Mouse (Mus musculus) heart, adult 11 months (tissue): ENCODE data around the gene Tti1.

Experiments
- DNase-seq: peaks from one replicate; pipeline ENCODE4 v3.0.0; 2022

Tti1 gene

DNA sequence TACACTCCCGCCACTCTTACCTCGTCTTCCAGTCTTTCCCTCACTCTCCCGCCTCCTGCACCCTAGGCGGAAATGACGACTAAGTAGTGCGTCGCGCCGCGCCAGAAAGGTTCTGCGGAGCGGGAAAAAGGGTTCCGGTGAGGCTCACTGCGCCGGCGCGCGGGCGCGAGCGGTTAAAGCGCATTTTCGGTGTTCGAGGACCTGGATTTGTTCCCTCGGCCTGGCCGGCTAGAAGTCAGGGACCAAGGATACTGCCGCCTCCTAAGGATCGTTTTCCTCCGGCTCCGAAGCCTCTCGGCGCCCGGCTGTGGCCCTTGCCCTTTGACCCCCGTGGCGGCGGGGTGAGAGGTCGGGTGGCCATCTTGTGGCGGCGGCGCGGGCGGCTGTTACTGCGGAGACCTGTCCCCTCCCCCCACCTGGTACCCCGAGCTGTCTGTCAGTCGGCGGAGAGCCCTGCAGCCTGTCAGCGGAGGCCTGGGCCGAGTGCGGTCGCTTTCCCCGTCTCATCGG lies at the start of gene Tti1, which contains the start of gene Rprd1b:
Gene Tti1 (minus strand): TSS at position 80 of the 510 bp plus-strand sequence.
Gene Rprd1b (plus strand): TSS at position 144 of the 510 bp plus-strand sequence.
- peak; percentile 99 for DNase-seq

DNA sequence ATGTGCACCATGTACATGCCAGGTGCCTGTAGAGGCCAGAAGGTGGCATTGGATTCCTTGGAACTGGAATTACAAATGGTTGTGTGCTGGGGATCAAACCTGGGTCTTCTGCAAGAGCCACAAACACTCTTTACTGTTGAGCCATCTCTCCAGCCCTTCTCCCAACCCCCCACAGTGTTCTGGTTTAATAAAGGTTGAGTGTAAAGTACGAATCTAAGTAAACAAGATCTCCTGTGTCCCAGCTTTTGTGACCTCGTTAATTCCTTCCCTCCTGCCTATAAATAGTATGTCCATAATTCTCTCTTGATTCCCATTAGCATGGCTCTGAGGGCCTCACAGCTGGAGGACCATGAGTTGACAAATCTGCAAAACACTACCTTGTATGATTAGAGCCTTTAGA lies 49.7 kb upstream of the Tti1 start:
- DNase-seq = no peak

DNA sequence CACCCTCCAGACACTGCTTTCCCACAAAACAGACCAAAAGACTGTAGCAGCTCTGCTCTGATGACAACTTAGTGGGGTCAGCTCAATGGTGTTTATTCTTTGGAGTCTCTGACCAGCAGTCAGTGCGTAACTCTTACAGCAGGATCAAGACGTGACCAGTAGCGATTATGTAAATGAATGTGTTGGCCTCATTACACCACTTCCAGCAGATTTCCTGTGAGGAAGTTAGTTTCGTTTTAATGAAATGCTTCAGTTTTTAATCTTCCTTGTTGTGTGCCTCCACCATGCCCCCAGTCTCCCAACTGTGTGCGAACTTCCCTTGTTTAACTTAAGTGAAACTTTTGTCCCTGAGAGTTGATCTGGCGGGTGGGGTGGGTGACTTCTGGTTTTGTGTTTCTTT lies 48.5 kb upstream of the Tti1 start:
- DNase-seq = no peak

DNA sequence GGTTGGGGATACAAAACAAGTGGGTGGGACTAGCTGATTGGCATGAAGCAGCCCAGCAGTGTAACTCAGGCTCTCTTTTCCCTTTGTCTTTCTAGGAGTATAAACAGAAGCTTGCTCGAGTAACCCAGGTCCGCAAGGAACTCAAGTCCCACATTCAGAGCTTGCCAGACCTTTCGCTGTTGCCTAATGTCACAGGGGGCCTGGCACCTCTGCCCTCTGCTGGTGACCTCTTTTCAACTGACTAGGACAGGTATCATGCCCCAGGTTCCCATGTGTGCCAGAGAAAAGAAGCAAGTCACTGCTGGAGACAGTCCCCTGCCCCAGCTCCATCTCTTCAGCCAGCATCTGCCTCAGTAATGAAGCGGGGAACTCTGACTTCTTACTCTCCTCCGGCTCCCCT lies 46.6 kb upstream of the Tti1 start:
- DNase-seq = no peak

DNA sequence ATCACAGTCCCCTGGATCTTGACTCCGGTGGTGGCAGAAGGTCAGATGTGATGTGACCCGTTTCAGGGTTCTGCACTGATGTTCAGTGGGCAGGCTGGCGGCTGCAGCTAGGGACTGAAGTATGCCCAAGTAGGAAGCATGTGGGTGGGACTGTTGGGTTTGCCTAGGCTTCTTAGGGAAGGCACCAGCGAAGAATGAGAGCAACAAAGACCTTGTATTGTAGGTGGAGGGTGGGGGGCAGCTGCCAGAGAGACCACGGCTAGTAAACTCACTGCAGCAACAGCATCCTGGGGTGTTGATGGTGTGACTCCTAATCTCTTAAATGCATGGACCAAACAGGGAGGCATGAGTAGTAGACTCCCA lies 43.4 kb upstream of the Tti1 start:
- peak; percentile 80 for DNase-seq

DNA sequence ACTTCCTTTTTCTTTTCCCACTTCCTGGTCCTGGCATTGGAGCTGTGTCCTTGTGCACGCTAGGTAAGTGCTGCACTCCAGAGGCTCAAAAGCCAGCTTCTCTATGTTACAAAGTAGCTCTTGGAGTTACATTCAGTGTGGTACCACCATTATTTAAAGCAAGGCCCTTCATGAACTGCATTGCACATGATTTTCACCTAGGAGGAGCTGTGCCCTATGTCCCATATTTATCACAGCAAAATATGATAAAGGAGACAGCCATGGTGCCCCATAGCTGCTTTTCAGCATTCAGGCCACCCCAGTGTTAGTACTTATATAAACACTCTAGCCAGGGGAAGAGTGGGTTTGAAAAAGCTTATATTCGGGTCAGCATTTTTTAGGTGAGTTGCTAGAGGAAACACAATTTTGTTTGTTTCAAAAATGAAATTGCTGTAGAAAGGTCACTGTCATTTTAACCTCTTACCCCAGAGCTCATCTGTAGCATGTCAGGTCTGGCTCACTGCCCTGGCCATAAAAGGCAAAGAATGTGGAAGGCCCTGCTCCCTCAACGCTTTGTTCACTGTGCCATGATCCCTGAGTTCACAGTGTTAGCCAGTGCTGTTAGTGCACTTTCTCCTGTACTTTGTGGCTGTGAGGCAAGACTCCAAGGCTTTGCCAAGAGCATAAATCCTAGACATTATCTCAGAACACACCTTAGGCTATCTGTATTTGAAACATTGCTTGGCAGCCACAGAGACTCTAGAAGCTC lies 42.8 kb upstream of the Tti1 start:
- DNase-seq = peak; percentile 89

DNA sequence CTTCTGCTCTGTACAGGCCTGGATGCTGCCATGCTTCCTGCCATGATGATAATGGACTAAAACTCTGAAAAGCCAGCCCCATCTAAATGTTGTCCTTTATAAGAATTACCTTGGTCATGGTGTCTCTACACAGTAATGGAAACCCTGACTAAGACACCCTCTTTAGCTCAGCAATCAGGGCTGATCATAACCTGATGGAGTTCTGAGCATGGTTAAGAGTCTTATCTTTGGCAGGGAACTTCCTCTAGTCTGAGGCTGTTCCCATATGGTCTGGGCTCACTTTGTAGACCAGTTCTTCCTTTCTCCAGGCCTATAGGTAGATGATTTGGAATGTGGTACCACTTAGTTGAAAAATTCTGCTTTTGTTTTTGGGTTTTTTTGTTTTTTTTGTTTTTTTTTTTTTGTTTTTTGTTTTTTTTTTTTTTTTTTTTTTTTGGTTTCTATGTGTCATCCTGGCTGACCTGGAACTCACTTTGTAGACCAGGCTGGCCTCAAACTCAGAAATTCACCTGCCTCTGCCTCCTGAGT lies 40.3 kb upstream of the Tti1 start:
- no peak for DNase-seq

DNA sequence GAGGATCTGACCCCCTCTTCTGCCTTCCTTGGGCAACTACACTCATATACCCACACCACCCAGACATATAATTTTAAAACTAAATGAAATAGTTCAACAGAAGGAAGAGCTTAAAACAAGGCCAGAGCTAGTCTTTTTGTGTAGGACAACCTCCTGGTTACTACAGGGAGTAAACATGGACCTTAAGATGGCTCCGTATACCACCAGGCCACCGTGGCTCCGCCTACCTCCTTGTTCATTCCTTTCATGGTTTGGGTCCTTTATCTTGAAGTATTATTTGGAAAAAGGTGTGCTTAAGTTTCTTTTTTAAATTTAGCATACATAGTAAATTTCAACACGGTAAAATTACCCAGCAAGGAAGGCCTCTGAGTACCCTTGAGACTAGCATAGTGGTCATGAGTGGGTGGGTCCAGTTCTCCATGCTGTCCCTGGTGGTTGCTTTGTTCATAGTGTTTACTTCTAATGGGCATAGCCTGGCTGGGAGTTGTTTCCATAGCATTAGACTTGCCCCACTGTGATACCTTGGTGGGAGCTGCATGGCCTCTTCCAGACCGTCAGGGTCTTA lies 39.1 kb upstream of the Tti1 start:
- peak; percentile 43 for DNase-seq

DNA sequence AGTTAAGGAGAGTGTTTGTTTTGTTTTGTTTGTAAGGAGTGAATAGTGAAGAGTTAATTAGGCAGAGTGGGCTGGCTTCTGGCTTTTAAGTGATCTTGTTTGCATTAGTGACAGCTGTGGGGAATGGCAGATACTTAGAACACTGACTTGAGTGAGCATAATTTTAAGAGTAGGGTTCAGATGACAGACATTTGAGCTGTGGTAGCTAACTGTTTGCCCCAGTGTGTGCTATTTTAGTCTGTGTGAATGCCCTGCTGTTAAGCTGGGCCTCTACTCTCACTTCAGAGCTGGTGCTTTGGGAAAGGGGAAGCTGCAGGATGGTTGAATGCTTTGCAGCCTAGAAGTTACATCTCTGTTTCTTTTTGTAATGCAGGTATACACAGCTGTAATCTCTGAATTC lies 38.2 kb upstream of the Tti1 start:
- peak; percentile 56 for DNase-seq

DNA sequence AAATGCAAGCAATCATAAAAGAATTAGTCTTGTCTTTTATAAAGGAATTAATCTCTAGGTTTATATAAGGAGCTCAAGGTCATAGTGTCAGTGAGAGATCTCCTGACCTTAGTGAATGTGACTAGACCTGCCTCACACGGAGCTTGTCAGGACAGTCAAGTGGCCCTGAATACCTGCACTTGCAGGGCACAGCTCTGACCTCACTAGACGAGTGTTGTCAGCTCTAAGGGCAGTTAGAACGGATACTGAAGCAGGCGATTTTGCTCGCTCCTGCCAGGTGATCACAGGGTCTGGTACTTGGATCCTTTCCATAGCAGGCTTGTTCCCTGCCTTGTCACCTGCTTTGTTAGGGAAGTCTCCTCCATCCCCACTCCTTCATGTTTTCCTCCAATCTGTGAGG lies 36.8 kb upstream of the Tti1 start:
- peak; percentile 91 for DNase-seq

DNA sequence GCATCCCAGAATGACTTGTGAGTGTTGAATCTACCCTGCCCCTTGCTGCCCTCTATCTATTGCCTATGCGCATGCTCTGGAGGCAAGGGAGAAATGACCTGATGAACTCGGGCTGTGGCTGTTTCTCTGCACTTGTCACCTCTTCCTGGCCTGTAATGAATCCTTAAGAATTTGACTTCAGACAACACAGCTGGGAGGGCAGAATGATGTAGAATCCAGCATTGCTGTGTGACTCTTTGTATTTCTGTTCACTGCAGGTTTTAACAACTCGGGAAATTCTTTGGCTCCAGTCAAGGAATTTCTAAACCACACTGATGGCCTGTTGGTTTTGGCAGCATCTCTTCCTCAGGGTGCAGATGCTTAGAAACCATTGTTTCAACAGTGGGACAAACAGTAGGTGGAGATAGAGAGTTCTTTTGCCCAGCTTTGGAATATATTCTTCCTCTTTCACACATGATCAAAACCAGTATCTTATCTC lies 36.4 kb upstream of the Tti1 start:
- peak; percentile 95 for DNase-seq

DNA sequence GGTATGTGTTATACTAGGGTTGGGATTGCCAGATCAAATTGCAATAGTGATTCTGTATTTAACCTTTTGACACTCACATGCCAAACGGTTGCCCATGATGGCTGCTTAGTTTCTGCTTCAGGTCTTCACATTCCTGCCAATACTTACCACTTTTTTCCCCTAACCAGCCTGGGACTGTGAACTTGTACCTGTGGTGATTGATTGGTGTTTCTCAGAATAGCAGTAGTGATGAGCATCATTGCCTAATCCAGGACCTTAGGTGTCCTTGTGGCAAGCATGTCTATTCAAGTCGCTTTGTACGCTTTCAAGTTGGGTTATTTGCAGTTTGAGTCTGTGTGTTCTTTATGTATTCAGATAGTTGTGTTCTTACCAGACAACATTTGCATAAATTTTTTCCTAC lies 34.8 kb upstream of the Tti1 start:
- peak; percentile 37 for DNase-seq

DNA sequence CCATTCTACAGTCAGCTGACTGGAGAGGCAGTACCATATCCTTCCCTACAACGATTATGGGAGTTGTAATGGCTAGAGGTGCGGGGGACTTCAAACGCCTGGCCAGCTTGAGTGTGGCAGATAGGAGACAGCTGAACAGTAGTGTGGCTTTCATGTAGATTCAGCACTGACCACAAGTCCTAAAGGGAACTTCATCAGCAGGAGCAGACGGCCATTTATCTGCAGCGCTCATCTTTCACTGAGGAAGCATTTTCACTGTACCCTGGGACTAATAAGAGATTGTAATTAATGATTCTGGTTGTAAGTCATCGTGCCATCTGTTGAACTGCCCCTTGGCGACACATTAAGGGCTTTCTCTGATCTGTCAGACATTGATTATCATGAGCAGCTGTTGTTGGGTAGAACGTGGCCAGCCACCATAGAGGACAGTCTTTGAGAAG lies 31.5 kb upstream of the Tti1 start:
- DNase-seq = peak; percentile 87

DNA sequence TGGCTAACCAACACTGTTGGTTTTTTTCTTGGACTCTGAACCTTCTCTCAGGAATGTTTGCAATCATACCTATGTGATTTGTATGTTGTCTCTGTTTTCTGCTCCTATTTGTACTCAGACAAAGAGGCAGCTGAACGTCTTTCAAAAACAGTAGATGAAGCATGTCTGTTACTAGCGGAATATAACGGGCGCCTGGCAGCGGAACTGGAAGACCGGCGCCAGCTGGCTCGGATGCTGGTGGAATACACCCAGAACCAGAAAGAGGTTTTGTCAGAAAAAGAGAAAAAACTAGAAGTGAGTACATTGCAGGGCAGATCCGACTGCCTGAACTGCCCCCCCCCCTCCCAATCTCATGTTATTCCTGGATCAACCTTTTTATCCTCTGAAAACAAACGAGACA lies 30.3 kb upstream of the Tti1 start:
- DNase-seq = peak; percentile 94

DNA sequence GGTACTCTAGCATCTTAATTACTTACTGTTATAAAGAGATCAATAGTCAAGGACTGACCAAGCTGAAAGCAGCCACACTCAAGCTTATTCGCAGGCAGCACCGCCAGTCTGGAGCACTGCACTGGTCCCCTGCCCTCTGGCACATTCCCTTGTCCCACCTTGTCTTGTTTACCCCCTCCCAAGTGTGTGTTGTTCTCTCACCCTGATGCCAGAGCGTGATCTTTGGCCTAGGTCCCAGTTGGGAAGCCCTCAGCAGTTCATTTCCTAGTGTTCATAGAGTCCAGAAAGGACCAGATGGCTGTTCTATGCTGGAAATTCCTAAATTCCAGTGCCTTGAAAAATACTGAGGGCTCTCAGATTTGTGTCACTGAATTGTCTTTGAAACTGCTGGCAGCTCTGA lies 28.8 kb upstream of the Tti1 start:
- DNase-seq = peak; percentile 87

DNA sequence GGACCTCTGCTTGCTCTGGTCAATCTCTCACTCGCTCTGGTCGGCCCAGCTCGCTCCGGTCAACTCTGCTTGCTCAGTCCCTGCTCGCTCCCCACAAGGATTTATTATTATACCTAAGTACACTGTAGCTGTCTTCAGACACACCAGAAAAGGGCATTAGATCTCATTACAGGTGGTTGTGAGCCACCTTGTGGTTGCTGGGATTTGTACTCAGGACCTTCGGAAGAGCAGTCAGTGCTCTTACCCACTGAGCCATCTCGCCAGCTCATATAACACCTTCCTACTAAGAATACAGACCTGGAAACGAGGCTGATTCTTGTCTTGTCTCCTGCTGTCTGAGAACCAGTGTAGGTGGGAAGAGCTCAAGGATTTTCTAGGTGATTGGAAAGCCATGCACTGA lies 27.1 kb upstream of the Tti1 start:
- peak; percentile 66 for DNase-seq

DNA sequence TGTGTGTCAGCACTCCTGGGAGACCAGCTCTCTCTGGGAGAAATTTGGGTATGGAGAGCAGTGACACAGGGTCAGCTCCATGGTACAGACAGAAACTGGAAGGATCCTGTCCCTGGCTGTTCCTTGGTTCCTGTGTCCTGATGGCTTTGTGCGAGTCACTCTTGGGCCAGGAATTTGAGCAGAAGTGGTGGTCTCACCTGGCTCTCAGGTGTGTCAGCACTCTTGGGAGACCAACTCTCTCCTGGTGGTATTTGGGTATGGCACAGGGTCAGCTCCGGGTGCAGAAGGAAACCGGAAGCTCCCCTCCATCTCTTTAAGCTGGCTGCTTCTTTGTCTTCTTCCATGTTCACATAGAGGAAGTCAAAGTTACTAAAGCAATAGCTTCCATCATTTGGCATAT lies 26.4 kb upstream of the Tti1 start:
- peak; percentile 79 for DNase-seq

DNA sequence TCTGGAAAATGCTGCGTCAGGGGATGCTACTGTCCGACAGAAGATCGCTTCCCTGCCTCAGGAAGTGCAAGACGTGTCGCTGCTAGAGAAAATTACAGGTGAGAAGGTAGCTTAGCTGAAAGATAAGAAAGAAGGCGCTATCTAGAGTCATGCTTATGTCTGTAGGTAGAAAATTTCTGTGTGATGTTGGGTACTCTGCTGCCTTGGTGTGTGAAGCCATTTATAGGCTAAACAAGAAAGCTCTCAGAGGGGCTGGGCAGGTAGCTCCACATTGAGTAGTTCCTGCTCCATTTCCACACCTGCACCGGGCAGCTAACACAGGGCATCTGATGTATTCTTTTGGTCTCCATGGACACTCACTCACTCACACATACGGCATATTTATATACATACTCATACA lies 21.9 kb upstream of the Tti1 start:
- DNase-seq = peak; percentile 70

DNA sequence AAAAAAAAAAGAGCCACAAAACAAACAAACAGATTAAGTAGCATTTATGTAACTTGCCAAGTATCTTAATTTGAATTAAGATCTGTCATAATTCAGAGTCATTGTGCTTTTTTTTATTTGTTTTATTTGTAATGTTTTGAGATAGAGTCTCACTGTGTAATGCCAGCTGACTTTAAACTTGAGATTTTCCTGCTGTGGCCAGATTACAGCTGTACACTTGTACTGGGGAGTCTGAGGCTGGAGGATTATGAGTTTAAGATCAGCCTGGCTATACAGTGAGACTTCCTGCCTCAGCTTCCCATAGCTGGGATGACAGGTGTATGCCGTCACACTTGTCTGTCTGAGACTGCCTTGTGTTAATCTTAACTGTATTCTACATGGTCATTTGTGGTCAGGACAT lies 20.5 kb upstream of the Tti1 start:
- peak; percentile 61 for DNase-seq

DNA sequence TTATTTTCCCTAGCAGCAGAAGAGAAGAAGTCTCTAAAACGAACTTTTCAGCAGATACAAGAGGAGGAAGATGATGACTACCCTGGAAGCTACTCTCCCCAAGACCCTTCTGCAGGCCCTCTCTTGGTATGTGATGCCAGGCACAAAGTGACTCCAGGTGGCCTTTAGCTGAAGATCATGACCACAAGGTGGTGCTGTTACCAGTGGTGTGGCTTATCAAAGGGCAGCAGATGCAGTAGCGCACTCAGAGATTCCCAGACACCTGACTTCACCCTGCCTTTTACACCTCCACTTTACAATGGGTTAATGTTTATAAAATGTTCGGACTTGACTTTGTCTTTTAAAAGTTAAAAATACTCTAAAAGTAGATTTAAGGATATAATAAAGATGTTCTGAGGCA lies 19.7 kb upstream of the Tti1 start:
- DNase-seq = peak; percentile 93

DNA sequence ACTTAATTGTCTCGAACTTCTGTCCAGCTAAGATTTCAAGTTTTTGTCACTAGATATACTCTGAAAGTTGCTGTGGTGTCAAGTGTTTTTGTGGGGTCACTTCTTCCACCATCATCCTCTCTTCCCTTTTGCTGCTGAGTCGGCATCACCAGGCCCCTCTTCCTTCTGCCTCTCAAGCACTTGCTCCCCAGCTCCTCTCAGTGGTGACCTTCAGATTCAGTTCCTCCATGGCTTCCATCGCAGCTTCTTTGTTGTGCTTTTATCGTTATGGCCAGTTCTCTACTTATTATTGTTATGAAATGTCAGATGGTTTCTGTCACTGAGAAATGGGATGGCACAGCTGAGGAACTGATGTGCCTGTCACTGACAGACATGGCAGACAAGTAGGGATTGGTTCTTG lies 18.0 kb upstream of the Tti1 start:
- peak; percentile 59 for DNase-seq

DNA sequence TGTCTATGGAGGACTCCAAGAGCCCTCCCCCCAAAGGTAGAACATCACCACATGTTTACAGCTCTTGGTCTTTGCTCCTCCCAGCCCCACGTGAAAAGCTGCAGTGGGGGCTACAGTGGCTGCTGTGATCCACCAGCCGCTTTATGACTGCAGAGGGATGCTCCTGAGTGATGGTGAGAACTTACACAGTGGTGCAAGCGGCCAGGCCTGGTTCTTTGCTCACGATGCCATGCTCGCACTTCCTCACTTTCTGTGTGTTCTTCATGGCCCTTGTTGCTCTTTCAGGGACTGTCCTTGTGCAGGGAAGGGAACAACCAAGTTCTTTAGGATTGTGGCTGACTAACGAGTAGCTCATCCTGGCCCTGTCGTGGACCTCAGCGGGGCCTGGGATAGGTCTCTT lies 15.3 kb upstream of the Tti1 start:
- DNase-seq = peak; percentile 62

DNA sequence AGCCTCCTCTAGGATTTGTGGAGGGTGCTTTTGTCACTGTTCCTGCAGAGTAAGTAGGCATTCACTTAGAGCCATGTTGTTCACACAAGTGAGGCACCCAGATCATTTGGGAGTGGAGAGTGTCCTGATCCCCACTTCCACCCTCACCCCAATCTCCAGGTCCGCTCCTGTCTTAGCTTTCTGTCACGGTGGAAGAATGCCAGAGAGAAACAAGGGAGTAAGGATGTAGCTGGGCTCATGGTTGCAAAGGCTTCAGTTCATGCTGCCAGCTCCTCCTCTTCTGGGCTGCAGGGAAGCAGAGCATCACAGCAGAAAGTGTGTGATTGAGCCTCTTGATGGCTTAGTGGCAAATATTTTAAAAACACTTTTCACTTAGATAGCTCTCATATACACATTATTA lies 12.2 kb upstream of the Tti1 start:
- peak; percentile 62 for DNase-seq

DNA sequence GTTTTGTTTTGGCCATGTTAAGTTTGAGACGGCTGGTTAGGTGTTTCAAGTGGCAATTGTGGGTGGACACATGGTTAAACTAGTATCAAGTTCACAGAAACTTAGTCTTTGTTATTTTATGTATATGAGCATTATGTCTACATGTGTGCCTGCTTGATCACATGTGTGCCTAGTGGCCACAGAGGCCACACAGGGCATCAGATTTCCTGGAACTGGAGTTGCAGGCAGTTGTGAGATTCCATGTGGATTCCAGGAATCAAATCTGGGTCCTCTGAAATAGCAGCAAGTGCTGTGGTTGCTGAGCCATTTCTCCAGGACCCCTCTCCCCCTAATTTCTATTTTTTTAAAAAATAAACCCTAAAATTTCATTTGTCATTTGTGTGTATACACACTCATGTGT lies 11.4 kb upstream of the Tti1 start:
- peak; percentile 71 for DNase-seq
